15 mouse cellular contexts compared by ENCODE assay signal in the genomic region with DNA sequence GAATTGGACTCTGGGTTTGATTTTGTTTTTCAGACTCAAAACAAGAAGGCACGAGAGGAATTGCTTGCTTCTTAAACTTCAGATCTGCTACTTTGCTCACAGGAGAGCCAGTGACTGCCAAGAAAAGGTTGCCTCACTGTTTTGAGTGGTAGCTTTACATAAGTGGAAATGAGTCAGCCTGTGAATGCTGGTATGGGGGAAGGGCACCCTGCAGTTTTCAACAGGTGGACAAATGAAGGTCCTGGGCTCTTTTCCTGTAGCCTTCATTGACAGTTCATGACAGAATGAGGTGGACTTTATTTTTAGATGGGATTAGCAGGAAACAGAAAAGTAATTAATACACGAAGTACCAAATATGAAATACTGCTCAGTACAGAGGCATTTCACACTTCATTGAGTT. TPM values are rescaled to one million over a fixed set of nuclear protein-coding genes. Genes with fewer than 3 reads are reported as not detected.
DNase-seq lines count a peak whose midpoint lies in the region; ATAC-seq and TF ChIP-seq lines count a peak whose summit lies in the region.
"Had no signal": no experiment of that assay in that cellular context is flagged by ENCODE, and none has a peak within 500 bp of the region (broad histone marks: within the 10 kb centered on the region; RNA-seq: fewer than 3 reads in every experiment).

No protein-coding gene starts in this region.

- peak; percentile 6 for DNase-seq in adrenal gland, postnatal 10 days
- no peak for DNase-seq in adrenal gland, adult 8-10 months
- DNase-seq in heart, postnatal 10 days = peak; percentile 25 to 28
- DNase-seq in brain, embryonic 14.5 days (ENCODE audit: low read depth) = peak; percentile 72
- DNase-seq in natural killer cell, adult 2 months (ENCODE audit: low spot score in 2 of 2) = no peak
- DNase-seq in thymus, postnatal 4 days = no peak
- DNase-seq: gastrocnemius, adult 2 months; kidney, adult 2 months; layer of hippocampus, adult 9-11 months; liver had no signal

- H3K36me3 ChIP-seq in heart, embryonic 11.5 days (ENCODE audit: control insufficient read depth, insufficient read depth, low read length) = no peaks in the 10 kb centered on the region
- H3K36me3 ChIP-seq: hindbrain, embryonic 10.5 days had no signal

- H3K9ac ChIP-seq in heart, embryonic 11.5 days (ENCODE audit: low read depth, low read length) = no peak overlapping the region

- no peak overlapping the region for H3K4me3 ChIP-seq in heart, embryonic 11.5 days (ENCODE audit: low read depth, low read length)
- H3K4me3 ChIP-seq: gastrocnemius, adult 2 months; hindbrain, embryonic 10.5 days; megakaryocyte, embryonic 14.5 days had no signal

- no peak for TF ChIP-seq CTCF in brain, embryonic 14.5 days (IDR thresholded peaks at IDR 0.05; ENCODE audit: borderline replicate concordance, extremely low read depth, insufficient read depth, insufficient read length)

- 52% methylated on average over 2 of the region's 2 CpGs for WGBS in heart, embryonic 11.5 days (ENCODE audit: insufficient replicate concordance)

- no peak for ATAC-seq in heart, embryonic 11.5 days (replicated peaks; ENCODE audit: insufficient number of reproducible peaks, low FRiP score, low TSS enrichment)
- peak; percentile 45 for ATAC-seq in megakaryocyte progenitor cell, adult 5-6 weeks (replicated peaks; ENCODE audit: poor library complexity)

- H3K27me3 ChIP-seq in heart, embryonic 11.5 days (ENCODE audit: control insufficient read depth, insufficient read depth, low read length) = no peaks in the 10 kb centered on the region
- H3K27me3 ChIP-seq: megakaryocyte, embryonic 14.5 days had no signal

- 0 out of 2 replicates have a peak, but pooled peaks cover 2% of the 10 kb centered on the region for H3K9me3 ChIP-seq in heart, embryonic 11.5 days (replicated peaks; ENCODE audit: control insufficient read depth, low read length)
- H3K9me3 ChIP-seq: megakaryocyte, embryonic 14.5 days had no signal

- H3K27ac ChIP-seq in heart, embryonic 11.5 days (ENCODE audit: low read depth, low read length) = no peak overlapping the region
- H3K27ac ChIP-seq: gastrocnemius, adult 2 months; hindbrain, embryonic 10.5 days had no signal

- H3K4me2 ChIP-seq in heart, embryonic 11.5 days = no peak overlapping the region

- no peaks in the 10 kb centered on the region for H3K4me1 ChIP-seq in heart, embryonic 11.5 days (ENCODE audit: control insufficient read depth, insufficient read depth, low read length)
- H3K4me1 ChIP-seq: hindbrain, embryonic 10.5 days; megakaryocyte, embryonic 14.5 days had no signal

- TF ChIP-seq POLR2A in brain, embryonic 14.5 days (IDR thresholded peaks at IDR 0.05; ENCODE audit: borderline replicate concordance, extremely low read depth, insufficient read depth, insufficient read length, poor library complexity, severe bottlenecking) = no peak

- intact Hi-C loops in heart, postnatal 10 days (cut with DNase I) = no loop called here

RNA-seq across cellular contexts. Expression of gene Naa11, which starts 29.6 kb away (rescaled TPM):
- total RNA-seq in adrenal gland, postnatal 10 days (2021) = not detected
- total RNA-seq in adrenal gland, adult 8-10 months (2022) = not detected
- total RNA-seq in heart, postnatal 10 days (2021) = not detected
- polyA plus RNA-seq in heart, embryonic 11.5 days (2014; fragmentation: Nextera tagmentation; extraction: Ambion mirVana) = 0.06 TPM in 1 of 2 replicates, not detected in the other
- not detected in 2 replicates for polyA plus RNA-seq in brain, embryonic 14.5 days (2012; rRNA removed)
- total RNA-seq in megakaryocyte progenitor cell, adult 5-6 weeks (2015) = not detected in 2 replicates
- not detected in 2 replicates for total RNA-seq in megakaryocyte progenitor cell, adult 5-6 weeks (2017)
- total RNA-seq: gastrocnemius, adult 2 months had no signal
- polyA plus RNA-seq: hindbrain, embryonic 10.5 days; kidney, adult 2 months; neural tube, embryonic 11.5 days had no signal

Comparison
In these comparisons a context has a peak if more than half of its experiments do, and no peak if none do; other contexts are left out.
1. DNase-seq: peak in adrenal gland, postnatal 10 days (single experiment), heart, postnatal 10 days (2 of 2) and brain, embryonic 14.5 days (single experiment); none in adrenal gland, adult 8-10 months (single experiment), natural killer cell, adult 2 months (0 of 2) and thymus, postnatal 4 days (single experiment).